Mouse (Mus musculus): ENCODE measurements around the gene Gm20479.

The Gm20479 gene

DNA sequence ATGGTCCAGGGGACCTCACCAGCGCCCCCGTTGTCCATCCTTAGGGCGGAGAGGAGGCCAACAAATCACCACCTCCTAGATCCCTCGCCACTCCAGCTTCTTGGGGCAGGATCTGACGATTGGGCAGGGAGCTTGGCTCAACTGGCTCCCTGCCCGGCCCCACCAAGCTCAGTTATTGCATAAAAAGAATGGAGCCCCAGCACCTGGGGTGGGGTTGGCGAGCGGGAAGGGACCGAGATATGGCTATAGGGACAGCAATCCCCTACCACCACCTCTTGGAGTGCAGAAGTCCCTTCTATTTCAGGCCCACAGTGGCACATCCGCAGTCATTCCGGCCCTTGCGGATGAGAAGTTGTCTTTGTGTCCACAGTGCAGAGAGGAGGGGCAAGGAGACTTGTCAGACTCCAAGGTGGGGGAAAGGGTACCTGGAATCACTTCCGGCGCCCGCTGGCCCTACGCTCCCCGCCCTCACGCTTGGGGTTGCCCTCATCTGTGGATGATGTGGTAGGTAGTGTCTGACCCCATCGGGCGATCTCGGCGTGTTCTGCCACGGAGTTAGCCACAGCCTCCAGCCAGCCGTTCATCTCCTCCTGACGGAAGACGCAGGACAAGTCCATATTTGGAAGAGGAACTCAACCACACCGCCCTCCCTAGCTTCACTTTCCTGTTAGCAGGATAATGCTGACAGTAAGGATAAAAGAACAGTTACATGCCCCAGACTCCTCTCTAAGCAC lies at the start of gene Gm20479:
Gm20479 (minus strand) TSS at position 559 of the 734 bp plus-strand sequence.
- no peak for DNase-seq

DNA sequence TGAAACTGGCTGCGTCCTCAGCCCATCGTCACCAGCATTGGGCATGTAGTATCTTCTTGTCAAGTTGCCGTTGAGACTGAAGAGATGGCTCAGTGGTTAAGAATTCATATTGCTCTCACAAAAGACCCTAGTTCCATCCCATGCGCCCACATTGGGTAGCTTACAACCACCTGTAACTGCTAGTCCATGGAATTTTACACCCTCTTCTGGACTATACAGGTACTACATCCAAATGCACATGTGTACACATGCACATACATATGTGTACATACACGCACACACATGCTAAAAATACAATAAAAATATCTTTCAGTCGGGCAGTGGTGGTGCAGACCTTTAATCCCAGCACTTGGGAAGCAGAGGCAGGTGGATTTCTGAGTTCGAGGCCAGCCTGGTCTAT lies 49.3 kb upstream of the Gm20479 start:
- DNase-seq, result no peak

GRCm38 (mm10) chr7:27404203-27404942 lies 47.2 kb upstream of the Gm20479 start:
- no peak for DNase-seq

GRCm38 (mm10) chr7:27402675-27403074 lies 45.5 kb upstream of the Gm20479 start:
- DNase-seq, result peak; percentile 59

DNA sequence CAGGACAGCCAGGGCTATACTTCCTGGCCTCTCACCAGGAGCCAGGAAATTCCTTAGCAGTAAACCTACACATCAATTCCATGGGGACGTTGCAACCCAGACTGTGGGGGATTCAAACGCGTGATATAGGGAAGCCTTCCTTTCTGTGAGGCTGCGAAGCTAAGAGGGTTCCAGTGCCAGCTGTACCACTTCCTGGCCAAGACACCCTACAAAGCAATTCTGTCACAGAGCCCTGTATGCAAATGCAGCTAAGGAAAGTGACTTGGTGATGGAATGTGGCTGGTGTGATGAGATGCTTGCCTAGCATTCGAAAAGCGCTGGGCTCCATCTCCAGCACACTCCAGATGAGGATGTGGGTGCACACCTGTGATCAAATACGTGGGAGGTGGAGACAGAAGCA lies 43.3 kb upstream of the Gm20479 start:
- no peak for DNase-seq

GRCm38 (mm10) chr7:27397048-27397949 lies 40.1 kb upstream of the Gm20479 start:
- peak; percentile 41 for DNase-seq

DNA sequence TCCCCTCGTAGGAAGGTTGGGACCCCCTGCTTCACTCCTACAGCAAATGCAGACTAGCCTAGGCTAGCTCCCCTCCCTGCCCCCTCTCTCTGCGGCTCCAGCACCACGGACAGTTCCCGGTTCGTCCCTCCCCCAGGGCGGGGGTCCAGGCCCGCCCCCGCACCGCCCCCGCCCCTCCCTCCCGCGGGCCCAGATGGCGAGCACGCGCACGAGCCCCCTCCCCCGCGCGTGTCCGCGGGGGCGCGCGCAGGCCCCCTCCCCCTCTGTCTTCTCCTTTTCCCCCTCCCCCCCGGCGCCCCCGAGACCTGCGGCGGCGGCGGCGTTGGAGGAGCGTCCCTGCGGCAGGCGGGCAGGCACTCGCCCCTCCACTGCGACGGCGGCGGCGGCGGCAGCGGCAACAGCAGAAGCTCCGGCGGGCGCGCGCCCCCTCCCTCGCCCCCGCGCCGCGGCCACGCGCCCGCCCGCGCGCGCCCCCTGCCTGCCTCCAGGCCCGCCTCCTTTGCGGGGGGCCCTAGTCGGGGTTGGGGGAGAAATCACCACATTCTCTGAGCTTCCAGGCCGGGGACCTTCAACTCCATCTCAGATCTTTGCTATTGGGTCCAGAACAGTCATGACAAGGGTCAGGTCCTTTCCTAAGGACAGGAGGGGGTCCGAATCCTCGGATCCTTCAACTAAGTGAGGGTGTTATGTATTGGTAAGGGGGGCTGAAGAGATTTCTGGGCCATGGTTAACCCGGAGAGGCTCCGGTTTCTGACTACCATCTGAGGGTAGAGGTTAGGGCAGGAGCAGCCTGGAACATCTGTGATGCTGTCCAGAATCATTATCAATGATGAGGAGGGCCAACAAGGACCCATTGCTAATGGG lies 39.2 kb upstream of the Gm20479 start:
- peak; percentile 54 for DNase-seq

DNA sequence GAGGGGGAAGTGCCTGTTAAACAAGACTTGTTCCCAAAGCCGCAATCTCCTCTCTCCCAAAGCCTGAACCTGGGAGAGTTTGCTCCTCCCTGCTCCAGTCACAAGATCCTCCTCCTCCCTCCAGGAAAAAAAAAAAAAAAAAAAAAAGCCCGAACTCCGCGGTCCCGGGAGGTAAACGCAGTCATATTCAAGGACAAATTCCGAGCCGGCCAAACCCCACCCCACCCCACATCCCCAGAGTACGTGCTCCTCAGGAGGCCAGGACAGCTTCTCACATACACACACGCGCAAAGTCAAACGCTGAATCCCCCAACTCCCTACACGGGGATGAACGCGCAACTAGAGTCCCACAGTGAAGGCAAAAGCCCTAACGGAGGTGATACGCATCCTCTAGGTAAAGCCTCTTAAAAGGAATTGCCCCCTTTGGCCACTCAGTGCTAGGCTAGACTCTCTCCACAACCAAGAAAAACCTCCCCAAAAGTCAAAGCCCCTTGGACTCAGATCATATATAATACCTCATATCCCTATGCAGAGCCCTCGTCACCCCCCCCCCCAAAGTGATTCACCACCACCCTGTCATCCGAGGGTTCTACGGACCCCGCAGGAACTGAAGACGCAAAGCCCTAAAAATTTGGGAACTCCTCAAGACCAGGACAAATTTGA lies 38.4 kb upstream of the Gm20479 start:
- DNase-seq, result no peak

DNA sequence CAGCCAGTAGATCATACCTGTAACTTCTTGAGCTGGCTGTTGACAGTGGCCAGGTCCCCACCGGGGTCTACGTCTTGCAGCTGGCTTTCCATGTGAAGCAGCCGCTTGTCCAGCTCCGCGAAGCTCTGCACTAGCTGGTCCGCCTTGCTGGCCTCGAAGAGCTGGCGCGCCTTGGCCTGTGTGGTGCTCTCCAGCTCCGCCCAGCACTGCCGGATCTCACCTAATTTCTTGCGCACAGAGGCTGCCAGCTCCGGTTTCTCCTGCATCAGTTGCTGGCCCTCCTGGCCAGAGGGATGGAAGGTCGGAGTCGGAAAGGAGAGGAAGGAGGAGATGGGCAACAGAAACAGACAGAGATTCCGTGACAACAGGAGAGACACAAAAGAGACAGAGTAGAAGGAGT lies 34.2 kb upstream of the Gm20479 start:
- no peak for DNase-seq

- no peak for DNase-seq
Measured at GRCm38 (mm10) chr7:27389213-27389612, 32.0 kb upstream of the Gm20479 start.

DNA sequence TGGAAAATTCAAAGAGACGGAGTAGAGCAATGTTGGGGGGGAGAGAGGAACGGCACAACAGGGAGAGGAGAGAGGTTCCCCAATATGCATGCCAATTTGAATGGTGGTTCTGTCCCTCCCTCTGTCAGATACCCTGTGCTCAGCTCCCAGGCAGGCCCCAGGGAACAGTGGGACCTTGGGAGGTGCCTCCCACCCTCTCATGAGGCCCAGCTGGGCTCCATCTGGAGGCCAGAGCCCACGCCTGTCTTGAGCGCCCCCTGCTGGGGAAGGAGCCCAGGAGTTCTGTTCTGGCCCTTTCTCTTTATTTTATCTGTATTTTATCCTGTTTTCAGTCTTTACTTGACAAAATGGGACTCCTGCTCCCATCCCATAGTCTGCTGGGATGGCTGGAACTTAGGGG lies 27.5 kb upstream of the Gm20479 start:
- DNase-seq, result peak; percentile 75

- DNase-seq, result no peak
Measured at GRCm38 (mm10) chr7:27384134-27384533, 26.9 kb upstream of the Gm20479 start.

- no peak for DNase-seq
Measured at GRCm38 (mm10) chr7:27383233-27383632, 26.0 kb upstream of the Gm20479 start.

DNA sequence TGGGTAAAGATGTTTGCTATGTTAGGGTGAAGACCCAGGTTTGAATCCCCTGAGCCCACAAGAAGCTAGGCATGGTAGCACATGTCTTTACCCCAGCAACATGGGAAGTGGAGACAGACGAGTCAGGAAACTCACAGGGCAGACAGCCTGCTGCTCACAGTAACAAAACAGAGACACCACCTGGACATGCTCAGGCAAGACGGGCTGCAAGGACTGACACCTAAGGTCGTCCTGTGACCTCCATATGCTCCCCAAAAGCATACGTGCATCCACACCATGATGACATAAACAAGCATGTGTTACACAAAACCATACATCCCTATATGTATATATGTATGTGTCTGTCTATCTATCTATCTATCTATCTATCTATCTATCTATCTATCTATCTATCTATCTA lies 24.3 kb upstream of the Gm20479 start:
- no peak for DNase-seq

- DNase-seq, result no peak
Measured at GRCm38 (mm10) chr7:27381009-27381408, 23.8 kb upstream of the Gm20479 start.

DNA sequence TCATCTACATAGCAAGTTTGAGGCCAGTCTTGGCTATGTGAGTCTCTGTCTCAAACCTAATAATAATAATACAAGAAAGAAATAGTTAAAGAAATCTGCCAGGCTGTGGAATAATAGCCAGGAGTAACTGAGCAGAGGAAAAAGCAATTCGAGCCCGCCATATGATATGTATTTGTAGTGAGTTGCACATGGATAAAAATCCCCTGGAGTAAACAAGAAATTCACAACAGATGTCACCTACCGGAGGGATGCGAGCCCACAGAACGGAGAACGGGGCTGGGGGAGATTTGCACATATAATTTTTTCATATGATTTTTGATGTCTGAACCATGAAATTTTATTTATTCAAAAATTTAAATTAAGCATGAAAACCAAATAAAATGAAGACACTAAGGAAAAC lies 22.6 kb upstream of the Gm20479 start:
- DNase-seq, result no peak

DNA sequence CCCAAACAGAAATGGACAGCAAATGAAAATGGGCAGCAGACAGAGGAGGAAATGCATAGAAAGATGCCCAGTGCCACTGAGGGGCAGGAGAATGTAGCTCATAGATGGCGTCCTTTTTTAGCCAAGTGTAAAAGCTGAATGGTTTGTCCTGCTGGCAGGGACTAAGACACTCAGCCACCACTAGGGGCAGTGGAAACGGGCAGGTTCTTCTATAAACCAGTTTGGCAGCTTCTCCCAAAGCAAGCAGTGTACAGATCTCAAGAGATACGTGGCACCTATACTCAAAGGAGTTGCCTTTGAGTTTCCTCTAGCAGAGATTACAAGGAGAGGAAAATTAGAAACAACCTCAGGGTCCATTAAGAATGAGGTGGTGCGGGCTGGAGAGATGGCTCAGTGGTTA lies 21.2 kb upstream of the Gm20479 start:
- DNase-seq, result no peak

DNA sequence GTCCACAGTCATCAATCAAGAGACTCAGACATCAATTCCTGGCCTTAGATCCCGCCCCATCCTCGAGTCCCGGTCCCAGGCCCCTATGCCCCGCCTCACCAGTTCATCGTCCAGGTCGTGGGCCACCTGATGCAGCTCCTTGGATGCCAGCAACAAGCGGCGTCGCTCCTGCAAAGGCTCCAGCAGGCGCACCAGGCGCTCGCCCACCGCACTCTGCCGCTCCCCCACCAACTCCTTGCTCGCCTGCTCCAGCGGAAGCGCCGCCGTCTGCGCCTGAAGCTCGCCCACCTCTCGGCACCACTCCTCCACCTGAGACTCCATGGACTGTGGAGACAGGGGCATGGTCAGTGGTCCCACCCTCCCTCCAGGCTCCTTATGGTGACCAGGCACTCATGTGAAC lies 18.1 kb upstream of the Gm20479 start:
- DNase-seq, result no peak

DNA sequence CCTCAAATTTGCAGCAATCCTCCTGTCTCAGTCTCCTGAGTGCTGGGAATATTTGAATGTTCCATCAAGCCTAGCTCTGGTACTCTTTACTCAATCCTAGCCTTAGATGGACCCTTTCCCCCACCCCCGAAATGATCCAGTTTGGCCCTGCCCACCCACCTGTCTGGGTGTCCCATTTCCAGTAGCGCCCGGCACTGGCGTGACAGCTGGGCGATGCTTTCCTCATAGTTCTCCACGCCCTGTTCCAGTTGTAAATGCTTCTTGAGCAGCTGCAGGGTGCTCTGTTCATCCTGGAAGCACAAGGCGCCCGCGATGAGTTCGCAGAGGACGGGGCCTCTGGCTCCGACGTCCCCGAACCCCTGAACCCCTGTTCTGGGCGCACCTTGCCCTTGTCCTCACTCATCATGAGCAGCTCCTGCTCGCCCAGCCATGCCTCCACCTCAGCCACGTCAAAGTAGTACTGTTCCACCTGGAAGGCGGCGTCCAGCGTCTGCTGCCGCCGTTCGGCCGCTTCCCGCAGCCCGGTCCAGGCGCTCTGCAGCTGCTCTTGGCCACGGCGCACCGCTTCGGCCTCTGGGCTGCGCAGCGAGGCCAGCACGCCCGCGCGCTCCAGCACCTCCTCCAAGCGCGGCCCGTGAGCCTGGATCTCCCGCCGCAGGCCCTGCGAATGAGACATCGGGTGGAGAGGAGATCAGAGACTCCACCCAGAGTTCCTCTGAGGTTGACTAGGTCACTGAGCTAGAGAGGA lies 14.7 kb upstream of the Gm20479 start:
- DNase-seq, result no peak

- DNase-seq, result no peak
Measured at GRCm38 (mm10) chr7:27369111-27369510, 11.9 kb upstream of the Gm20479 start.

DNA sequence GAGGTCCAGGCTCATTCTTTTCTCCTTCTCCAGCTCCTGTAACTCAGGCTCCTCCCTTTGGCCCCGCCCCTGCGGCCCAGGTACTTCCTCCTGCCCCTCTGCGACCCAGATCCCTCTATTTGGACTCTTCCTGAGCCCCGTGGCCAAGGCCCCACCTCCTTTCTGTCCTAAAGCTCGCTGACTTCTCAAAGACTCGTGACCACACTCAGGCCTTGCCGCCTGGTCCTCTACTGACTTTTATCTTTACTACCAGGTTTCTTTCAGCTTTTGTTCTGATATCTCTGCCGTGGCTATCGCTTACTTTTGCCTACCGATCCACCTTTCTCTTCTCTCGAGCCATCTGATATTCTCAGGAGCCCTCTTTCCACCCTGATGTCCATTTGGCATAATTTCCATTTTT lies 10.8 kb upstream of the Gm20479 start:
- DNase-seq, result no peak

Data from thymus, postnatal 14 days (tissue).